Mouse (Mus musculus) retina, embryonic 14.5 days (tissue): ENCODE data around the gene Dedd2.

Experiments
- DNase-seq: peaks from one replicate; pipeline ENCODE4 v3.0.0-alpha.2; 2015; ENCODE audit warnings: low spot score

Gene Dedd2

DNA sequence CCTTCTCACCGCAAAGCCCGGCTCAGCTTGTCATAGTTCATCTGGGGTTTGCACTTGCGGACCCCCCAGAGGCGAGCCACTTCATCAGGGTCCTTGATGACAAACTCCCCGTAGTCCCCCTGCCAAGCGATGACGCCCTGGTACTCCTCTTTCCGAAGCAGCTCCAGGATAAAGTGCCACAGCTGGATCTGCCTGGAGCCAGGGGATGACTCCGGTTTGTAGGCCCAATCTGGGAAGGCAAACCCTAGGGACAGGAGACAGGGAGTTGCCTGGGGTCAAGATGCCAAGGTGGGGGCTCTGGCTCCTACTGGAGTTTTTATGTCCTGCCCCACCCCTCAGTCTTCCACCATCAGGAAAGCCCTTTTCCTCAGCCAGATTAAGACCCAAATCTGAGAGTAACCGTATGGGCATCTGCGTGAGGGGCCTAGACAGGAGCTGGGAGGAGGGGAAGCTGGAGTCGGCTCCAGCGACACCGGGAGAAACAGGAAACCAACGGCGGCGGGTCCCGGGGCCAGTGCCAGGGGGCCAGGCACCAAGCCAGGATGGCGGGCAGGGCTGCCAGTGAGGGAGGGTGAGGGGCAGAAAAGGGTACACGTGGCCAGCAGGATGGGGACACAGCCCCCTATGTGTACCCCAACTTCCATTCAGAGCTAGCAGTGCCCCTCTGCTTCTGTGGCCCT lies 25.8 kb upstream of the Dedd2 start:
- no peak for DNase-seq

DNA sequence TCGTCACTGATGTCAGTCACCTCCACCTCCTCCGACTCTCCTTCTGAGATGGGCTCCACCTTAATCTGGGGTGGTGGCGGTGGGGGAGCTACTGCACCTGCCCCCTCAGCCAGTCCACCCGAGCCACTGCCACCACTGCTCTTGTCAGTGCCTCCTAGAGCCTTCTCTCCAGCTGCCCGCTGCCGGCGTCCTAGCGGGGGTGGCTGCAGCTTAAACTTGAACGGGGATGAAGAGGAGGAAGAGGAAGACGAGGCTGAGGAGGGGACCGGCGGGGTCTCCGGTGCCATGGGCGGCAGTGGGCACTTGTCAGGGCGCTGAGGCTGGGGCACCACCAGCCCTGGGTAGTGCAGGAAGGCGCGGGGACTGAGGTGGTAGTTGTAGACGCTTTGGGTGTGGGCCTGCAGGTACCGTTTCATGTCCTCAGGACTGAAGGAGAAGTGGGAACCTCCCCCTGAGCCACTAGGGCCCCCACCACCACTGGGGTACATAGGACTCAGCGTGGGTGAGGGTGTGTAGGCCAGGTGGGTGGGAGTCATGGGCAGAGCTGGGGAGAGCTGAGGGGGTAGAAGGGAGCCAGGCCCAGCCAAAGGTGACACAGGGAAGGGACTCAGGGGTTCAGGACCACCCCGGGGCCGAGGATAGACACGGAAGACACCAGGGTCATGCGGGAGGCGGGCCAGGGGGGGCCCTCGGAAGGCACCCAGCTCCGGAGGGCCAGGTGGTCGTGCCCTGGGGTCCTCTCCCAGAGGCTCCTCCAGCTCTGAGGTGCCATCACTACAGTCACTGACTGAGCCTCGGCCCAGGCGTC lies 24.4 kb upstream of the Dedd2 start:
- DNase-seq, result no peak

DNA sequence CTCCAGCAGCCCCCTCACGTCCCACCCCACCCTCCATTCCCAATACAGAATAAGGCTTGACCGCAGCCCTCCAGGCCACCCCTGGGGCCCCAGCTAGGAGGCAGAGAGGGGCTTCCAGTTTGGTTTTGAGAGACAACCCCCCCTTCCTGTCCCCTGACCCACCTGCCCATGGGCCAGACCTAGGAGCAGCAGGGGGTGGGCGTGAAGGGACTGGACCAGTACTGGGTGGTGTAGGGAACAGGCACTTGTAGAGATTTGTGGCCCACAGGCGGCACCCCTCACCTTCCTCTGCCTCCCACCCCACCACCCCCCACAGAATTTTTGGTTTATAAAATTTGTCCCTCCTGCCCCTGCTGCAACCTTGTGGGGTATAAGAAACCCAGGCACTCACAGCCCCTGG lies 22.9 kb upstream of the Dedd2 start:
- no peak for DNase-seq

DNA sequence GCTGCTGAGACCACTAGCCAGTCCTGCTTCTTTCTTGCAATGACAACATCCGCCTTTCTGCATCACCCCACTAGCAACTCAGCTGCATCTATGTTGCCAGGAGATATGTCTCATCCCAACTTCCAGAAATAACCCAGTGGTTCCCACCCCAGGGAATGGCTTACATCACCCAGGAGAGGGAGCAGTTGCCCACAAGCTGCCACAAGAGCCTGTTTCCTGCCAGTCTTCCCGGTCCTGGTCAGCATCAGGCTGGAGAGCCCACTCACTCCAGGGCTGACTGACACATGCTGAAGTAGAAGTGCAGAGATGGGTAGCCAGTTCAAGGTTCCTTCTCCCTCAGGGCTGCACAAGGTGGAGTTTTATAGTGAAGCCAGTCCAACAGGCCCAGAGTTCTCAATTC lies 20.6 kb upstream of the Dedd2 start:
- DNase-seq, result peak; percentile 73

DNA sequence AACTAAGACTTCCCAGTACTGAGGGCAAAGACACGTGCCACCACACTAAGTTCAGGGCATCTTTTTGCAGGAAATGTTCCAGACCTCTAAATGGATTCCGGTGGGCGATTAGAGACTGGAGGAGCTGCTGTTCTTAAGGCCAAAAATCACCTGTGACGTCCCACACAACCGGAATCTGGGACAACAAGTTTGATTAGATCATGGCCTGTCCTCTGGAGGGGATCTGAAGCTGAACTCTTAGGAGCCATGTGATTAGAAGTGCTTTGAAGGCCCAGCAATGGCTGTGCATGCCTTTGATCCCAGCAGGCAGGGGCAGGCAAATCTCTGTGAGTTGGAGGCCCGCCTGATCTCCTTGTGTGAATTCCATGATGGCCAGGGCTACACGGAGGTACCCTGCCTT lies 20.2 kb upstream of the Dedd2 start:
- DNase-seq, result no peak

DNA sequence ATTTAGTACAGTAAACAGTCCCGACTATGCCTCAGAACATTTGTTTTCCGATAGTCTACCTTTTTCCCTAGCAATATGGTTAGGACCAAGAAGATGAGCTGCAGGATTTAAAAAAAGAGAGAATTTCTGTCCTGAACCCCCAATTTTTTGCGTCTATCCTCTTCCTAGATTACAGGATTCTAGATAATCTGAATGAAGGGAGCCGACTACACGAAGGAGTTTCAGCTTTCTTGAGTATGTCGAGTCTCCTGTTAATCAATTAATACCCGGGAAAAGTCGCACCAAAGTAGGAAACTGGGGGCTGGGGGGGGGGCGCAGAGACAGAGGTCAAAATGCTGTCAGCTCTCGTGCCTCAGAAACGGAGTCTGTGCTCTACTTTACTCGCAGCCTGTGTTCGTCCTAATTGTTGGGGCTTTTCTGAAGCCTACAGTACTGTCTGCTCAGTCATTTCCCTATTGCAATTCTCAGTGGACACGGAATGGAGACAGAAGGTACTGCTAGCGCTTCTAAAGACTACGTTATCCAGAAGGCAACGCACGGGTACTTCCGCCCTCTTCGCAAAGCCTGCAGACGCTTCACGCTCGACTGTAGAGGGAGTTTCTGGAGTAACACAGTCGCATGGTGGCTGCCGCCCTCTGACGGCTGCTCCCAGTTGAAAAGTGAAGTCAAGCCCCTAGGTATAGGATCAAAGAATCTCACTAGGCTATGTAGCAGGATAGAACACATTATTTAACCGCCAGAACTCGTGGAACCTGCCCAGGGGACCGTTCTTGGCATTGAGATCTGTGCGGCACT lies 18.6 kb upstream of the Dedd2 start:
- DNase-seq, result peak; percentile 91

DNA sequence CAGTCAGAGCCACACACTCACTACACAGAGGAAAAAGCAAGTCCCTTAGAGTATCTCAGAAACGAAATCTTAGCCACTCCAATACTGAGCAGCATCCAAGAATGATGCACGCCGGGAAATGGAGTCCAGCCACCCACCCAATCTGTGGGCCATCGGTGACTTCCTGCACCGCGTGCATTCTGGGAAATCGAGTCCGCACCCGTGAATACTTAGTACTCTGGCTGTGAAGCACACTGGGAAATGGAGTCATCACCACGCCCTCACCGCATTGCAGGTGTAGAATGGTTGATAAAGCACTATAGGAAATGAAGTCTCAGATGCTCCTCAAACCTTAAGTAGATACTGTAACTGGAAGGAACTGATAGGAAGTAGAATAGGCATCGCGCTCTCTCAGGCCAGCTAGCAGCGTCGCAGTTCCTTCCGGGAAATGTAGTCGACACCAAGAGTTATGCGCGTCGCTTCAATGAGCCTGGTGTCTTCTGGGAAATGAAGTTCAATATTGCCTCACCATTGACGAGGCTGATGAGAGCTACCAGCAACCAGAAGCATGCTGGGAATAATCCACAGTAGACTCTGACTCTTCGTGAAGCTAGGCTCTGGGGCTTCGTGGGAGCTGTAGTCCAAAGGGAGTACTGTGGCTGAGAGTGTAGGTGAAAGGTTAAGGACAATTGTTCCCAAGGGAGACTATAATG lies 17.7 kb upstream of the Dedd2 start:
- DNase-seq, result peak; percentile 95

DNA sequence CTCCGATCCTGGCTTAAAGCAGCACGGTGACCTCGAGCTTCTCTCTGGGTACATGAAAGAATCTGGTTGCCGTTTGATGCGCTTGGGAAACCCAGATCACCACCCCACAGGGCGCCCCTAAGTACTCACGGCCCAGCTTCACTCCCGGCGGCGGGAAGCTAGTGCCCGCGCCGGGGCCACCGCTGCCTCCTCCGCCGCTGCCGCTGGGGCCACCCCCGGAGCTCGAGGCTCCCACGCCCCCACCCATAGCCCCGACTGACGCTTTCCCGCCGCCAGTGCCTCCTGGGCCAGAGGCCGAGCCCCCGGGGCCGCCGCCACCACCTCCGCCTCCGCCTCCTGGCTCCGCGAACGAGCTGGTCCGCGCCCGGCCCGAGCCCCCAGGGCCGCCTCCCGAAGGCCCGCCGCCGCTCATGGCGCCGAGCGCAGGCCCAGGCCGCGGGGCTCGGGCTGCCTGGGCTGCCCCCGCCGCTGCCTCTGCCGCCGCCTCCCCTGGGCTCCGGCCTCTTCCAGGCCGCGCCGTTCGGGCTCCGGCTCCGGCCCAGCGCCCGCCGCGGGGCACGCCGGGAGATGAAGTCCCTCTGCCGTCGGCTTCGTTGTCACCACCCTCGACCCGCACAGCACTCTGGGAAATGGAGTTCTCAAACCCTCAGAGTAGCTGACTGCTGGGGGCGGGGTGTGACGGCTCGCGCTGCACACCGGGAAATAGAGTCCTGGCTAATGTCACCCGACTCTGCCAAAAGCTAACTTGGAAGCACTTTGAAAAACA lies 17.0 kb upstream of the Dedd2 start, which contains the start of gene Gsk3a:
Gene Gsk3a (minus strand): TSS at position 603 of the 766 bp plus-strand sequence.
- peak; percentile 98 for DNase-seq

DNA sequence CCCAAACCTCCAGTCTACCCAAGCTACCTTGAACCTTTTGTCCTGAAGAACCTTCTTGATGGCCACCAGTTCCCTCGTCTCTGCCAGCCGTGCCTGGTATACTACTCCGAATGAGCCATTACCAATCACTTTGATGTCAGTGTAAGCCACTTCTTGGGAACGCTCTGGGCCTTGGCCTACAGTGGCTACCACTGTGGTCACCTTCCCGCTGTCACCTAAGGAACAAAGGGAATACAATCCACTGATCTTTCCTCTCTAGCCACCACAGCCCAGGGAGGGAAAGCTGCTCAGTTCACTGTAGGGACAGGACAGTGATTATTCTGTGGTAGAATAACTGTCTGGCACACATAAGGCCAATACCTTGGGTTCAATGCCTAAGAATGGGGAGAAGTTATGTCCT lies 15.1 kb upstream of the Dedd2 start:
- DNase-seq, result no peak

DNA sequence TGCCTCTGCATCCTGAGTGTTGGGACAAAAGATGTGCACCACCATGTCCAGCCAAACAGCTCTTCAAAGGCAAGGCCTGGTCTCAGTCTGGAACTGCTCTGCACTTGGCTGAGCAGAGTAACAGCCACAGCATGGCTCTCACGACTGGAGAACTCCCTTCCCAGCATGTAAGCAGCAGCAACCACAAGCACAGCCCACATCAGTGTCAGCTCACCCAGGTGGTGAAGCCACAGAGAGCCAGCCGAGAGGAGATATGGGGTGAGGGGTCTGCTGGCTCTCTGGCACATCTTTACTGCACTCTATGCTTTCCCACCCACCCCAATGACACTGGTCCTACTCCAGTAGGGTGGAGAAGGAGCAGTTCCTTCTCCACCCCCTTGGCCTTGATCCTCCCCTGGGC lies 12.6 kb upstream of the Dedd2 start:
- DNase-seq, result no peak

DNA sequence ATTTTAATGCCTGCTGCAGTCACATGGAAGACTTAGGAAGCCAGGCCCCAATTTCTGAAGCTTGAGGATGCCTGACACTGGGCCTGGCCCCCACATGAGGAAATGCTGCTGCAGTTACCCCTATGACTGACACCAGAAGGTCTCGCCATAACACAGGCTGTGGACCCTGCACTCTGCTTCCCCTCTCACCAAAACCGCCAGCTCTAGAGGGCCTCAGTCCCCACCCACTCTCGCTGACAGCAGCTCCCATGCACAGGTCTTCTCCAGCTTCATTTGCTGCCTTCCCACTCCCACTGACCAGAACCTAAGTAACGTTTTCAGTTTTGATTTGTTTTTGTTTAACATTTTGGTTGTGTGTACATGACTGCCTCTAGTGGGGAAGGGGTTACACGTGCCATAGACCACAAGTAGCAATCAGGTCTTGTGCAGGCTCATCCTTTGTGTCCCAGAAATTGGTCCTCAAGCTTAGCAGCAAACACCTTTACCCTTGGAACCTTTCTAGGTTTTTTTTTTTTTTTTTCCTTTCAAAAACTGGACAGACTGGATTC lies 11.8 kb upstream of the Dedd2 start:
- no peak for DNase-seq

DNA sequence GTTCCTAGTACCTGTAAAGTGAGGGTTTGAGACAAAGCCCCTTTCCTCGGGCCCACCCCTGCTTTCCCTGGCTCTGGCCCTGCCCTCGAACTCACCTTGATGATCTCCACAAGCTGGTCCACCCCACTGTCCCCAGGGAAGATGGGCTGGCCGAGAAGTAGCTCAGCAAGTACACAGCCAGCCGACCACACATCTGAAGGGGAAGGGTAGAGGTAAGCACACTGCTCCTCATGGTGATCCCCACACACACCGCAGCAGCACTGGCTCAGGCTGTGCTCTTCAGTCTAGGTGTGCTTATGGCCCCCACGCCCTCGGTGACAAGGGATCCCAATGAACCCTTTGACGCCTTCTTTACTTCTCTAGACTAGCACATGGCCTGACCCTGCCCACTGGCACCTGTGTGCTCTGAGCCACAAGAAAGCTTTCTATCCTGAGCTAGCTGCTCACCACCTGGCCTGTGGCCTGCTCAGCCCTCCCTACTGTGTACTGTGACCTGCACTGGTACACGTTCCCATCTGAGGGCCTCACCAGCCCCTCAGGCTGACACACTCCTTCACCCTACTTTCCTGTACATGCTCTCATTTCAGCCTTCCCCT lies 10.4 kb upstream of the Dedd2 start:
- DNase-seq, result no peak

DNA sequence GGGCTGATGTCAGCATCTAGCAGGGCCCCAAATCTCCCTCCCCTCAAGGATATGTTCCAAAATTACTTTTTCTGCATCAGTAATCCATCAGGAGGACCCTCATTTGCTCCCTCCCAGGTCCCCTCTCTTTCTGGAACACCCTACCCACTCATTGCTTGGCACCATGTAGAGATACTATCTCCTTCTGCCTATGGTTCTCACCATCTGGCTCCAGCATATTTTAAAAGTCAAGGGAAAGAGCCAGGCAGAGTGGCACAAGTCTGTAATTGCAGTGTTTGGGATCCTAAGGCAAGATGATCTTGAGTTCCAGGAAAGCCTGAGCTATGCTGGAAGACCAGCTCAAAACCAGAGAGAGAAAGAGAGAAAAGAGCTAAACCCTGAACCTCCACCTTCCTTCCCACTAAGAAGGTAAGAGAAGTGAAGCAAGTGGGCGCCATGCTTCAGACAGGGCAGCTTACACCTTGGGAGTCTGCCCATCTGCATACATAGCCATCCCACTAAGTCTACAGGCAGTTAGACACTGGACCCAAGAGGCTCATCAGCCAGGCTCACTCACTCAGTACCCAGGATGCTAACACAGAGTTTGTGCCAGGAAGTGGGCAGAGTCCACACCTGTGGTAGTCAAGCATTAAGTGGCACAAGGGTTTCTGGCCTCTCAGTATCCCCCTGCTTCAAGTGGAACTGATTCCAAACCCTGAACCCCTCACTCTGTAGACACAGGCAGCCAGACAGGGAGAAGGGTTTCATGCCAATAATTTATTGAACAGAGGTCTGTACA lies 7.3 kb upstream of the Dedd2 start:
- no peak for DNase-seq

DNA sequence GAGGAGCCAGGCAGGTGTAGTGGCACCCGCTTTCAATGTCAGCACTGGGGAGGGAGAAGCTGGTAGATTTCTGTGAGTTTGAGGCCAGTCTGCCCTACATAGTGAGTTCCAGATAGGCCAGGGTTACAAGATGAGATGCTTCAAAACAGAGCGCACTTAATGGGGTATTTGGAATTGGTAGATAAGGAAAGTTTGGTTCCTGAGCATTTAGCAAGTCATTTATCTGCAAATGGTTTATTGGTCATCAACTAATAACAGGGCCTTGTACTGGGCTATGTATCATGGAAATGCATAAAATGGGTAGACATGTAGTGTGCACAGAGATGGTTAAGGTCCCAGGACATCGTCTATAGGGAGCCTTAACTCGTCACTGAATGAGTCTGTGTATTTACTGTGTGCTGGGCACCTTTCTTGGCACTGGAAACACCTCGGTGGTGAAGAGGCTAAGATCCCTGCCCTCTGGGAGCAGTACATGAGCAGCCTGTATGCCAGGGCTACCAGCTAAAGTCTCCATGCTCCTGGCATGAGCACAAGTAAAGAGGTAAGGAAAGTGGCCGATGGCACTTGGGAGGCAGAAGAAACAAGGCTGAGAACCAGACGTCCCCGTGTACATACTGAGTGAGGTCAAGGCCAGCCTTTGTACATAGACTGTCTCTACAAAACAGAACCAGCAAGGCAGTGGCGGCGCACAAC lies 2.0 kb upstream of the Dedd2 start:
- DNase-seq, result no peak

DNA sequence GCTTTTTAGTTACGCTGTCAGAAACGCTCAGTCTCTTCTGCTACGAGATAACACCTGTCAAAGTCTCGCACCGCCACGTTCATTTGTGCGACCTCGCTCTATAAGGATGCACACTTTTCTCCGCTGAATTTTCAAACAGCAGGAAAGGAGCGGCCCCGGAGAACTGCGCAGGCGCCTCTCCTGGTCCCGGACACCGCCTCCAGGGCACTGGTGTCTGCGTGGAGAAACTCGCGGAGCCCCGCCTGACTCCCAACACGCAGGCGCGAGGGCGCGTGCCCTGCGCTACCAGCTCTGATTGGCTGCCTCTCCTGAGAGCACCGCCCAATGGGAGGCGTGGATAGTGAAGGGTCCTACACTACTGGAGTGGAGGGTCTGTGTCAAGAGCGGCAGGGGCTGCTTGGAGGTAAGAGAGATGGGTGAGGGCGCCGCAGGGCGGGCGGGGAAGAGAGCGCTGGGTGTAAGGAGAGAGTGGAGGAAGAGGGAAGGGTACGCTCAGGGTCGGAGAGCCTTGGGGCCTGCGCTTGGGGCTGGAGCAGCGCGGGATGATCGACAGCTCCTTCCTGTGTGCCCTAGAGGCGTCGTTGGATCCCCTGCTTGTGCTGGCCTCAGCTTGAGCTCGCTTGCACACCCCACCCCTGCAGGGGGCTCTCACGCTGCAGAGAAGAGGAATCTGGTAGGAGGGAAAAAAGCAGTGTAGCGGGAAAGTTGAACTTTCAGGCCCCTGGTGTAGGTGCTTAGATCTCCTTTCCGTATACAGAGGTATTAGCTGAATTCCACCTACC lies 878 bp upstream of the Dedd2 start, which contains the start of gene Zfp526:
Gene Zfp526 (plus strand): TSS at position 324 of the 782 bp plus-strand sequence.
- peak; percentile 99 for DNase-seq

DNA sequence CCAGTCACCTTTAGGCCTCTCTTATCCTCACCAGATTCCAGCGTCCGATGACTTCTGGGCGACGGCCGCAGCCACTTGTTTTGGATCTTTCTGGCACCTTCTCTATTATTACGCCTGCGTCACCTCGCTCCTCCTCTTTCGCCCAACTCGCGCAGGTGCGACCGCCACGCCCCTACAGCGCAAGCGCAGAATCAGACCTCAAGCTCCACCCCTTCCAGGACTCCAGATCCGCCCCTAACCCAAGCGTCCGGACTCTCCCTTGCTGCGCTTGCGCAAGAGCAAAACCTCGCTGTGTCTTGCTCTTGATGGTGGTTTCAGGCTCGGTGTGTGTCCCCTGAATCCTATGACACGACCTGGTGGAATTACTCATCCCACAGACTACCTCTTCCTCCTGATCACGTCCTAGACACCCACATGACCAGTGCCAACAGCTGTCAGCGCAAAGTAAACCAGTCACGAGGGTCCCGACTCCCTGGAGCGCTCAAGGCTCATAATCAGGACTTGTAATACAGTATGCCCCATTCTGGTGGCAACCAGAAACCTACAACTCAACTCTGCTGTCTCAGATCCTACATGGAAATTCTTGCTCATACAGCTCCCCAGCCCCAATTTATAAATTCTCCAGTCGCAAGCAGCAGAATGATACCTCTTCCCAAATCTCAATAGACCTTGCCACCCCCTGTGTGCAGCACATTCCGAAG lies 509 bp downstream of the Dedd2 start:
- peak; percentile 96 for DNase-seq

DNA sequence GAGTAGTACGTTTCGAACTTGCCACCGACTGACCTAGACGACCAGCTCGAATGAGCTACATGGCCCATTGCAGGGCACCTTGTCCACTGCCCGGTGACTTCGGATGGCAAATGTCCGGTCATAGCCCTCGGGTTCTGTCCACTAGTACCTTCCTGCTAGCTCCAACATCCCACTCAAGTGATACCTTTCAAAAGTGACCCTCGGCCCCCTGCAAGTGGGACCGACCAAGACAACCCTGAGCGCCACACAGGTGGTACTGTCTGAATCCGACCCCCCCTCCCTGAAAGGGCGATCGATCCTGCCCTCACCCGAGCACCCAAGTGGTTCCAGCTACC lies 1.0 kb downstream of the Dedd2 start:
- DNase-seq, result no peak
